Mouse (Mus musculus): ENCODE results near the gene Dnajc4.
"Not testable (repeated sequence)": the region's sequence is repeated elsewhere in the genome, so short reads cannot be mapped to it uniquely, and the experiment has no call there.

Gene Dnajc4

GRCm38 (mm10) chr19:6999360-7000063, 7.1 kb upstream of the Dnajc4 start:
- peaks cover 56% of the 10 kb centered on the region for H3K4me1 ChIP-seq (replicated peaks; ENCODE audit: low read depth, low read length)

GRCm38 (mm10) chr19:6997721-6998290, 5.4 kb upstream of the Dnajc4 start:
- Histone ChIP-seq H3K9me3 (ENCODE audit: low read length) (peaks cover 19% of the 10 kb centered on the region), H3K27me3 (ENCODE audit: insufficient read depth, low read length) (no peaks in the 10 kb centered on the region), H3K4me3 (replicated peaks; ENCODE audit: low read length) (no peak overlapping the region), H3K36me3 (ENCODE audit: insufficient read depth, low read length) (peaks cover 31% of the 10 kb centered on the region), H3K4me1 (replicated peaks; ENCODE audit: low read depth, low read length) (peaks cover 59% of the 10 kb centered on the region)
- TF ChIP-seq NANOG (IDR thresholded peaks at IDR 0.05; ENCODE audit: borderline replicate concordance, low read length) (no peak), CTCF (conservative IDR thresholded peaks at IDR 0.05; ENCODE audit: low read length) (no peak), POU5F1 (IDR thresholded peaks at IDR 0.05; ENCODE audit: borderline replicate concordance, low read length) (no peak)

More at GRCm38 (mm10) chr19:6999360-7000063, 7.1 kb upstream of the Dnajc4 start:
- peak overlapping the region; percentile 3; the same call in 1 of the 2 replicates for H3K4me3 ChIP-seq (replicated peaks; ENCODE audit: low read length)
- no peaks in the 10 kb centered on the region for H3K27me3 ChIP-seq (ENCODE audit: insufficient read depth, low read length)
- TF ChIP-seq NANOG (IDR thresholded peaks at IDR 0.05; ENCODE audit: borderline replicate concordance, low read length) (no peak), CTCF (conservative IDR thresholded peaks at IDR 0.05; ENCODE audit: low read length) (no peak), POU5F1 (IDR thresholded peaks at IDR 0.05; ENCODE audit: borderline replicate concordance, low read length) (no peak)
- peaks cover 31% of the 10 kb centered on the region for H3K36me3 ChIP-seq (ENCODE audit: insufficient read depth, low read length)
- H3K9me3 ChIP-seq (ENCODE audit: low read length): peaks cover 19% of the 10 kb centered on the region

DNA sequence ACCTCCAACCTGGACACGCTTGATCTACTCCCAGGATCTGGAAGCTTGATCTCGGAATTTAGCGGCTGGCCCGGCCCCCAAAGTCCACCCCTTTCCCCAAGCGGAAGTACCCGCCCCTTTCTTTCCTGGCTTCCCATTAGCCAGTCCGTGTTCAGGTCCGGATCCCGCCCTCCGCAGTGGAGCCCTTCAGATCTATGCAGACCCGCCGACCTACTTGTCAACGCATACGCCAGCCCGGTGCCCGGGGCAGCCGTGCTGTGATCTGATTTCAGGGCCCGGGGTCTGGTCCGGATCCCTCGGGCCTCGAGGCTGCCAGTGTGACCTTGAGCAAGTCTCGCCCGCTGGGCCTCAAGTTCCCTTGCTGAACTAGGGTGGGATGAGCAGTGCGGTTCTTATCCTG, 3.6 kb upstream of the Dnajc4 start, which contains the start of the genes Nudt22 and Trpt1:
Gene Nudt22 (minus strand): TSS at position 112 of the 400 bp plus-strand sequence.
Gene Trpt1 (plus strand): TSS at position 126 of the 400 bp plus-strand sequence.
- TF ChIP-seq NANOG (IDR thresholded peaks at IDR 0.05; ENCODE audit: borderline replicate concordance, low read length) (no peak), CTCF (conservative IDR thresholded peaks at IDR 0.05; ENCODE audit: low read length) (no peak), POU5F1 (IDR thresholded peaks at IDR 0.05; ENCODE audit: borderline replicate concordance, low read length) (no peak)
- Histone ChIP-seq H3K4me3 (replicated peaks; ENCODE audit: low read length) (peak within 1 kb of the TSS; percentile 84), H3K36me3 (ENCODE audit: insufficient read depth, low read length) (peaks cover 28% of the 10 kb centered on the region), H3K27me3 (ENCODE audit: insufficient read depth, low read length) (no peaks in the 10 kb centered on the region), H3K4me1 (replicated peaks; ENCODE audit: low read depth, low read length) (peaks cover 66% of the 10 kb centered on the region), H3K9me3 (ENCODE audit: low read length) (peaks cover 19% of the 10 kb centered on the region)

- Histone ChIP-seq H3K4me3 (replicated peaks; ENCODE audit: low read length) (peak overlapping the region; percentile 84), H3K4me1 (replicated peaks; ENCODE audit: low read depth, low read length) (peaks cover 72% of the 10 kb centered on the region), H3K27me3 (ENCODE audit: insufficient read depth, low read length) (no peaks in the 10 kb centered on the region), H3K9me3 (ENCODE audit: low read length) (peaks cover 19% of the 10 kb centered on the region), H3K36me3 (ENCODE audit: insufficient read depth, low read length) (peaks cover 27% of the 10 kb centered on the region)
- TF ChIP-seq POU5F1 (IDR thresholded peaks at IDR 0.05; ENCODE audit: borderline replicate concordance, low read length) (no peak), NANOG (IDR thresholded peaks at IDR 0.05; ENCODE audit: borderline replicate concordance, low read length) (no peak), CTCF (conservative IDR thresholded peaks at IDR 0.05; ENCODE audit: low read length) (no peak)
Measured at GRCm38 (mm10) chr19:6995255-6995991, 3.1 kb upstream of the Dnajc4 start.

GRCm38 (mm10) chr19:6994489-6994888, 2.1 kb upstream of the Dnajc4 start:
- no peak for TF ChIP-seq CTCF (conservative IDR thresholded peaks at IDR 0.05; ENCODE audit: low read length)
- no peak for TF ChIP-seq POU5F1 (IDR thresholded peaks at IDR 0.05; ENCODE audit: borderline replicate concordance, low read length)
- no peak for TF ChIP-seq NANOG (IDR thresholded peaks at IDR 0.05; ENCODE audit: borderline replicate concordance, low read length)
- Histone ChIP-seq H3K4me1 (replicated peaks; ENCODE audit: low read depth, low read length) (peaks cover 80% of the 10 kb centered on the region), H3K9me3 (ENCODE audit: low read length) (peaks cover 12% of the 10 kb centered on the region), H3K4me3 (replicated peaks; ENCODE audit: low read length) (peak overlapping the region; percentile 84; the same call in 1 of the 2 replicates), H3K36me3 (ENCODE audit: insufficient read depth, low read length) (peaks cover 20% of the 10 kb centered on the region), H3K27me3 (ENCODE audit: insufficient read depth, low read length) (no peaks in the 10 kb centered on the region)

DNA sequence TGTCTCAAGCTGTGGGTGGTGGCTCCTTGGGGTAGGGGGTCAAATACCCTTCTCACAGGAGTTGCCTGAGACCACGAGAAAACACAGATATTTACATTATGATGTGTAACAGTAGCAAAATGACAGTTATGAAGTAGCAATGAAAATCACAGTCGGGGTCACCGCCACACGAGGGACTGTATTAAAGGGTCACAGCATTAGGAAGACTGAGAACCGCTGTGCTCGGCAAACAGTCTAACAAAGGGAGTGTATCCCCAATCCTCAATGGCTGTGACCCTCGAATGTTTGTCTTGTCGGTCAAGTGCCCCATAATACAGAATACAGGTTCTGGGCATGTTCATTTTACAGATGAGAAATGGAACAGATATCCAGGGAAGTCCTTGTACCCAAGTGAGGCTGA, 1.6 kb upstream of the Dnajc4 start:
- H3K36me3 ChIP-seq (ENCODE audit: insufficient read depth, low read length): peaks cover 20% of the 10 kb centered on the region
- TF ChIP-seq CTCF (conservative IDR thresholded peaks at IDR 0.05; ENCODE audit: low read length): no peak
- TF ChIP-seq NANOG (IDR thresholded peaks at IDR 0.05; ENCODE audit: borderline replicate concordance, low read length): no peak
- TF ChIP-seq POU5F1 (IDR thresholded peaks at IDR 0.05; ENCODE audit: borderline replicate concordance, low read length): no peak
- no peak overlapping the region for H3K4me3 ChIP-seq (replicated peaks; ENCODE audit: low read length)
- H3K27me3 ChIP-seq (ENCODE audit: insufficient read depth, low read length): no peaks in the 10 kb centered on the region
- H3K9me3 ChIP-seq (ENCODE audit: low read length): peaks cover 7% of the 10 kb centered on the region
- peaks cover 85% of the 10 kb centered on the region for H3K4me1 ChIP-seq (replicated peaks; ENCODE audit: low read depth, low read length)

DNA sequence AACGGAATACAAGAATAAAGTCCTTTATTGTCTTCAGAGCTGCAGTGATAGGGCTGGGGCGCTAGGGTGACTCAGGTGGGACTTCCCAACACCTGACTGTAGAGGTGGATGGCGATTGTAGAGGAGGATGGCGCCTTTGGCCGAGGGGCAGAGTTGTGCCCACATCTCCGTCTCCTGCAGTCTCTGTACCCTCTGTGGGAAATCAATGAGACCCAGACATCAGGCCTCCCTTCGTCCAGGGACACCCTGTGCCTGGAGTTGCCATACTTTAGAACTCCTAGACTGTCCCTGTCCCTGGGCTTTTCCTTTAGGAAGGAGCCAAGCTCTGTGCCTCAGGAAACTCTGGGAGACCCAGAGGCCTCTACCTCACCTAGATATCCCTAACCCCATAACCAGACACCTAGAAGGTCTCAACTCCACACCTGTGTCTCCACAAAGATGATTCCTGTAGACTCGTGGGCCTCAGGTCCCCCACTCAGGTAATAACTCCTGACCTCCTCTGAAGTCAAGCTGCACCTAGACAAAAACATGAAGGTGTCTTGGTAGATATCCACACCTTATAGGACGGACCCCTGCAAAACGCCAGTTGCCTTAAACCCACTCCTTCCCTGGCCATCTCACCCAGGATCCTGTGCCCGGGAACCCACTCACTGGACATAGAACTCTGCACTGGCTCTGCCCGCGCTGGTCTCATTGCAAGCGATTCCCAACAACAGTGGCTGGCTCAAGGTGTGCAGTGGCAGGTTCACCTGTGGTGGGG, 819 bp upstream of the Dnajc4 start:
- Histone ChIP-seq H3K36me3 (ENCODE audit: insufficient read depth, low read length) (peaks cover 12% of the 10 kb centered on the region), H3K27me3 (ENCODE audit: insufficient read depth, low read length) (no peaks in the 10 kb centered on the region), H3K4me1 (replicated peaks; ENCODE audit: low read depth, low read length) (peaks cover 85% of the 10 kb centered on the region), H3K9me3 (ENCODE audit: low read length) (no peaks in the 10 kb centered on the region), H3K4me3 (replicated peaks; ENCODE audit: low read length) (peak overlapping the region; percentile 71)
- TF ChIP-seq NANOG (IDR thresholded peaks at IDR 0.05; ENCODE audit: borderline replicate concordance, low read length) (no peak), CTCF (conservative IDR thresholded peaks at IDR 0.05; ENCODE audit: low read length) (no peak), POU5F1 (IDR thresholded peaks at IDR 0.05; ENCODE audit: borderline replicate concordance, low read length) (no peak)

DNA sequence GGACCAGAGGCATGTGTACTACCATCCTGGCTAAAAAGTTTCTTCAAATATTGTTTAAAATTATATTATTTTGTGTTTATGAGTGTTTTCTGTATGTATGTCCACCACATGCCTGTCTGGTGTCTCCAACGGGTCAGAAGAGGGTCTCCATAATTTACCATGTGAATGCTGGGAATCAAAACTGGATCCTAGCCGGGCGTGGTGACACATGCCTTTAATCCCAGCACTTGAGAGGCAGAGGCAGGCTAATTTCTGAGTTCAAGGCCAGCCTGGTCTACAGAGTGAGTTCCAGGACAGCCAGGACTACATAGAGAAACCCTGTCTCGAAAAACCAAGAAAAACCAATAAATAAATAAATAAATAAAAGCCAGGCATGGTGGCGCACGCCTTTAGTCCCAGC, 1.2 kb downstream of the Dnajc4 start:
- peaks cover 79% of the 10 kb centered on the region for H3K4me1 ChIP-seq (replicated peaks; ENCODE audit: low read depth, low read length)
- H3K4me3 ChIP-seq (replicated peaks; ENCODE audit: low read length); H3K9me3 ChIP-seq (ENCODE audit: low read length); H3K27me3 ChIP-seq (ENCODE audit: insufficient read depth, low read length): not testable (repeated sequence)
- peaks cover 10% of the 10 kb centered on the region for H3K36me3 ChIP-seq (ENCODE audit: insufficient read depth, low read length)
